ENCODE assay signal across 23 mouse cellular contexts in the genomic region with DNA sequence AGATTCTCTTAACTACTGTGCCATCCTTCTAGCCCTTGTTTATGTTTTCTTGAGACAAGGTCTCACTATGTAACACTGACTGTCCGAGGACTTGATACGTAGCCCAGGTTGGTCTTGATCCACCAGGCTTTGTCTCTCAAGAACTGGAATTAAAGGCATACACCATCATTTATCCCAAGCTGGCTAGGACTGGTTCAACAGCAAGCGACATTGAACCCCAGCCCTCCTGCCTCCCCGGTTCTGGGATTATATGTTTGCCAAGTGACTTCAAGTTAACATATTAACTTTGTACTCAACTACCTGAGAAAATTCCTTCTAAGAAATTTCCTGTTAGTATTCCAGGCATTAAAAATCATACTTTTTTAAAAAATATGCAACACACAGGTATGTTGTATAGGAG. TPM values are rescaled to one million over a fixed set of nuclear protein-coding genes. Genes with fewer than 3 reads are reported as not detected.
DNase-seq lines count a peak whose midpoint lies in the region; ATAC-seq and TF ChIP-seq lines count a peak whose summit lies in the region.
"Had no signal": no experiment of that assay in that cellular context is flagged by ENCODE, and none has a peak within 500 bp of the region (broad histone marks: within the 10 kb centered on the region; RNA-seq: fewer than 3 reads in every experiment).

No protein-coding gene starts in this region.

- no peaks in the 10 kb centered on the region for H3K27me3 ChIP-seq in kidney, adult 2 months (replicated peaks; ENCODE audit: control insufficient read depth, insufficient read depth, low read length)
- no peaks in the 10 kb centered on the region for H3K27me3 ChIP-seq in kidney, embryonic 15.5 days
- no peaks in the 10 kb centered on the region for H3K27me3 ChIP-seq in kidney, embryonic 16.5 days (ENCODE audit: insufficient read depth, low read length)
- no peaks in the 10 kb centered on the region for H3K27me3 ChIP-seq in testis, adult 2 months (ENCODE audit: control insufficient read depth, insufficient read depth, low read length)
- H3K27me3 ChIP-seq: CH12.LX; embryonic facial prominence, embryonic 12.5 days; forebrain, embryonic 12.5 days; Patski had no signal

- H3K4me3 ChIP-seq in kidney, adult 2 months (ENCODE audit: insufficient read depth, low read depth, low read length), result no peak overlapping the region
- H3K4me3 ChIP-seq in kidney, embryonic 15.5 days (replicated peaks), result no peak overlapping the region
- no peak overlapping the region for H3K4me3 ChIP-seq in kidney, embryonic 16.5 days (ENCODE audit: low read length)
- peak overlapping the region; percentile 36 for H3K4me3 ChIP-seq in testis, adult 2 months (ENCODE audit: control insufficient read depth, low read depth, low read length)
- H3K4me3 ChIP-seq: embryonic facial prominence, embryonic 10.5 days; embryonic facial prominence, embryonic 12.5 days; forebrain, embryonic 12.5 days had no signal

- peak; percentile 81 for DNase-seq in kidney, adult 2 months
- no peak for DNase-seq in kidney, postnatal 10 days
- DNase-seq in kidney, postnatal 14 days, result peak; percentile 60
- peak; percentile 52 to 70 for DNase-seq in kidney, postnatal 36 days
- DNase-seq in testis, postnatal 10 days (ENCODE audit: low spot score), result no peak
- DNase-seq: adrenal gland, adult 8-10 months; adrenal gland, postnatal 36 days; cerebellum, adult 11-12 months; cerebellum, adult 2 months; cerebellum, adult 9-10 months; cerebellum, postnatal 25 days had no signal

- peaks cover 2% of the 10 kb centered on the region; the same call in 1 of the 2 replicates for H3K36me3 ChIP-seq in kidney, adult 2 months (ENCODE audit: control insufficient read depth, insufficient read depth, low read length)
- H3K36me3 ChIP-seq in kidney, embryonic 15.5 days, result peaks cover 41% of the 10 kb centered on the region
- H3K36me3 ChIP-seq in kidney, embryonic 16.5 days (ENCODE audit: insufficient read depth, low read length), result peaks cover 27% of the 10 kb centered on the region
- no peaks in the 10 kb centered on the region for H3K36me3 ChIP-seq in testis, adult 2 months (ENCODE audit: control insufficient read depth, insufficient read depth, low read length)

- peaks cover 49% of the 10 kb centered on the region for H3K4me1 ChIP-seq in kidney, adult 2 months (ENCODE audit: control insufficient read depth, insufficient read depth, low read length)
- H3K4me1 ChIP-seq in kidney, embryonic 15.5 days, result peaks cover 56% of the 10 kb centered on the region
- H3K4me1 ChIP-seq in kidney, embryonic 16.5 days (ENCODE audit: insufficient read depth, low read length), result peaks cover 40% of the 10 kb centered on the region
- peaks cover 20% of the 10 kb centered on the region for H3K4me1 ChIP-seq in testis, adult 2 months (ENCODE audit: control insufficient read depth, insufficient read depth, low read length)

- 48% methylated on average over 4 of the region's 4 CpGs for WGBS in kidney, adult 2 months
- 87% methylated on average over 4 of the region's 4 CpGs for WGBS in kidney, embryonic 15.5 days
- WGBS in kidney, embryonic 16.5 days, result 89% methylated on average over 4 of the region's 4 CpGs

- no peaks in the 10 kb centered on the region for H3K9me3 ChIP-seq in kidney, embryonic 15.5 days (replicated peaks)
- H3K9me3 ChIP-seq in kidney, embryonic 16.5 days (ENCODE audit: low read length), result no peaks in the 10 kb centered on the region
- H3K9me3 ChIP-seq: embryonic facial prominence, embryonic 10.5 days; embryonic facial prominence, embryonic 12.5 days; forebrain, embryonic 12.5 days had no signal

- TF ChIP-seq POLR2A in kidney, adult 2 months (IDR thresholded peaks at IDR 0.05; ENCODE audit: low read depth, low read length), result no peak
- no peak for TF ChIP-seq POLR2A in testis, adult 2 months (IDR thresholded peaks at IDR 0.05; ENCODE audit: control insufficient read depth, low read depth, low read length)

- no peak overlapping the region for H3K9ac ChIP-seq in kidney, embryonic 15.5 days
- no peak overlapping the region for H3K9ac ChIP-seq in kidney, embryonic 16.5 days (replicated peaks; ENCODE audit: low read length)
- H3K9ac ChIP-seq: embryonic facial prominence, embryonic 12.5 days; forebrain, embryonic 12.5 days had no signal

- TF ChIP-seq CTCF in kidney, adult 2 months (conservative IDR thresholded peaks at IDR 0.05; ENCODE audit: insufficient read depth, insufficient read length, low read depth, low read length), result no peak
- TF ChIP-seq CTCF in testis, adult 2 months (IDR thresholded peaks at IDR 0.05; ENCODE audit: control insufficient read depth, insufficient read depth, insufficient replicate concordance, low read depth, low read length), result no peak

- no peak overlapping the region for H3K4me2 ChIP-seq in kidney, embryonic 15.5 days
- H3K4me2 ChIP-seq in kidney, embryonic 16.5 days (replicated peaks; ENCODE audit: low read depth, low read length), result no peak overlapping the region
- H3K4me2 ChIP-seq: embryonic facial prominence, embryonic 12.5 days; forebrain, embryonic 12.5 days had no signal

- no peak for ATAC-seq in kidney, embryonic 15.5 days (replicated peaks; ENCODE audit: low FRiP score)
- ATAC-seq in kidney, embryonic 16.5 days (ENCODE audit: low FRiP score, low TSS enrichment), result no peak
- ATAC-seq: activated CD4-positive, CD25-positive, alpha-beta regulatory T cell, adult 4 months; CD4-positive, CD25-positive, alpha-beta regulatory T cell, adult 4 months; forebrain, embryonic 14.5 days; Patski had no signal

- peak overlapping the region; percentile 34; the same call in 1 of the 2 replicates for H3K27ac ChIP-seq in kidney, adult 2 months (ENCODE audit: insufficient read depth, low read depth, low read length)
- H3K27ac ChIP-seq in kidney, embryonic 15.5 days, result no peak overlapping the region
- no peak overlapping the region for H3K27ac ChIP-seq in kidney, embryonic 16.5 days (ENCODE audit: low read length)
- peak overlapping the region; percentile 8; the same call in 1 of the 2 replicates for H3K27ac ChIP-seq in testis, adult 2 months (ENCODE audit: control insufficient read depth, insufficient read depth, low read depth, low read length)
- H3K27ac ChIP-seq: embryonic facial prominence, embryonic 10.5 days; embryonic facial prominence, embryonic 12.5 days; forebrain, embryonic 12.5 days had no signal

RNA-seq across cellular contexts. Expression of gene Csrnp1, which starts 9.2 kb away (rescaled TPM):
- 14.8 and 24.2 TPM in 2 replicates for polyA plus RNA-seq in kidney, adult 2 months (2012; rRNA removed)
- 5.6 and 7.1 TPM in 2 replicates for polyA plus RNA-seq in kidney, embryonic 15.5 days (2015; fragmentation: Nextera tagmentation; extraction: Ambion mirVana)
- polyA plus RNA-seq in kidney, embryonic 16.5 days (2015; fragmentation: Nextera tagmentation; extraction: Ambion mirVana), result 7.1 and 8.7 TPM in 2 replicates
- polyA plus RNA-seq in testis, adult 2 months (2012; rRNA removed), result 99.8 and 99.9 TPM in 2 replicates

RNA-seq across cellular contexts. Expression of gene Ttc21a, which starts 37.9 kb away (rescaled TPM):
- polyA plus RNA-seq in kidney, adult 2 months (2012; rRNA removed), result 0.06 and 0.07 TPM in 2 replicates
- polyA plus RNA-seq in kidney, embryonic 15.5 days (2015; fragmentation: Nextera tagmentation; extraction: Ambion mirVana), result 0.26 and 0.29 TPM in 2 replicates
- polyA plus RNA-seq in kidney, embryonic 16.5 days (2015; fragmentation: Nextera tagmentation; extraction: Ambion mirVana), result 0.20 and 0.35 TPM in 2 replicates
- 66.1 and 68.7 TPM in 2 replicates for polyA plus RNA-seq in testis, adult 2 months (2012; rRNA removed)
- polyA plus RNA-seq: activated CD4-positive, CD25-positive, alpha-beta regulatory T cell, adult 4 months had no signal

RNA-seq across cellular contexts. Expression of gene Gorasp1, which starts 37.9 kb away (rescaled TPM):
- polyA plus RNA-seq in kidney, adult 2 months (2012; rRNA removed), result 17.8 and 20.7 TPM in 2 replicates
- 27.7 and 29.7 TPM in 2 replicates for polyA plus RNA-seq in kidney, embryonic 15.5 days (2015; fragmentation: Nextera tagmentation; extraction: Ambion mirVana)
- 28.0 and 29.5 TPM in 2 replicates for polyA plus RNA-seq in kidney, embryonic 16.5 days (2015; fragmentation: Nextera tagmentation; extraction: Ambion mirVana)
- polyA plus RNA-seq in testis, adult 2 months (2012; rRNA removed), result 11.5 and 14.1 TPM in 2 replicates

RNA-seq across cellular contexts. Expression of gene Xirp1, which starts 48.1 kb away (rescaled TPM):
- polyA plus RNA-seq in kidney, adult 2 months (2012; rRNA removed), result 0.18 and 0.94 TPM in 2 replicates
- 0.38 and 0.41 TPM in 2 replicates for polyA plus RNA-seq in kidney, embryonic 15.5 days (2015; fragmentation: Nextera tagmentation; extraction: Ambion mirVana)
- 0.22 and 0.23 TPM in 2 replicates for polyA plus RNA-seq in kidney, embryonic 16.5 days (2015; fragmentation: Nextera tagmentation; extraction: Ambion mirVana)
- polyA plus RNA-seq in testis, adult 2 months (2012; rRNA removed), result 0.67 and 0.90 TPM in 2 replicates
- polyA plus RNA-seq: activated CD4-positive, CD25-positive, alpha-beta regulatory T cell, adult 4 months; CD4-positive, CD25-positive, alpha-beta regulatory T cell, adult 4 months; forebrain, embryonic 14.5 days; G1E had no signal

Comparison
In these comparisons a context has a peak if more than half of its experiments do, and no peak if none do; other contexts are left out.
1. DNase-seq: peak in kidney, adult 2 months (single experiment), kidney, postnatal 14 days (single experiment) and kidney, postnatal 36 days (2 of 2); none in kidney, postnatal 10 days (single experiment) and testis, postnatal 10 days (single experiment).
2. H3K27ac ChIP-seq: peak in kidney, adult 2 months (single experiment) and testis, adult 2 months (single experiment); none in kidney, embryonic 15.5 days (single experiment) and kidney, embryonic 16.5 days (single experiment).
3. RNA of gene Ttc21a, which starts 37.9 kb away (polyA plus RNA-seq): 66.1 to 68.7 TPM in testis, adult 2 months; 0.26 to 0.29 TPM in kidney, embryonic 15.5 days, 0.20 to 0.35 TPM in kidney, embryonic 16.5 days and 0.06 to 0.07 TPM in kidney, adult 2 months; every median in the first group is over 10 times any median in the second.